Mouse (Mus musculus): Measurements from ENCODE around the gene Epb41l5.
A peak's percentile ranks its signal among the peaks of the same experiment; 100 is the strongest.

The Epb41l5 gene

GRCm38 (mm10) chr1:119533093-119533805 is 115.6 kb downstream of the Epb41l5 start:
- DNase-seq (ENCODE audit: low spot score) = no peak

DNA sequence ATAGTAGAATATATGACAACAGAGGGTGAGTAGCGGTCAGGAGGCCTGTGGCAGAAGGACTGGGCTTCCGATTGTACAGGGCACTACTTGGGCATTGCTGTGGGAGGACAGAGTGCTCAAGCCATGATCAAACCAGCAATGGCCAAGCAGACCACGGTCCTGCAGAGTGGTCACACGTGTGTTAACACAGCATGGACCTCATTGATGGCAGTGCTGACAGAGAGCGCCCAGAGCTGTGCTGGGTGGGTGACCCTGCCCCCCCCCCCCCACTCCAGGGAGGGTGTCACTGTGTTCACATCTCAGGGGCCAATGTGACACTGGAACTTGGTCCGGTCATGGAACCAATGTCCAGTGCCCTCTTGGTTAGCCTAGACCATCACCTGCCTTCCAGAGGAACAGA is 116.6 kb downstream of the Epb41l5 start:
- no peak for DNase-seq (ENCODE audit: low spot score)

- no peak for DNase-seq (ENCODE audit: low spot score)
These were observed 117.9 kb downstream of the Epb41l5 start for GRCm38 (mm10) chr1:119530941-119531340.

- peak; percentile 92 for DNase-seq (ENCODE audit: low spot score)
These were observed 122.9 kb downstream of the Epb41l5 start, which contains the start of gene Tmem185b for GRCm38 (mm10) chr1:119525689-119526591. TSS of gene Tmem185b (plus strand) at chr1:119526160.

DNA sequence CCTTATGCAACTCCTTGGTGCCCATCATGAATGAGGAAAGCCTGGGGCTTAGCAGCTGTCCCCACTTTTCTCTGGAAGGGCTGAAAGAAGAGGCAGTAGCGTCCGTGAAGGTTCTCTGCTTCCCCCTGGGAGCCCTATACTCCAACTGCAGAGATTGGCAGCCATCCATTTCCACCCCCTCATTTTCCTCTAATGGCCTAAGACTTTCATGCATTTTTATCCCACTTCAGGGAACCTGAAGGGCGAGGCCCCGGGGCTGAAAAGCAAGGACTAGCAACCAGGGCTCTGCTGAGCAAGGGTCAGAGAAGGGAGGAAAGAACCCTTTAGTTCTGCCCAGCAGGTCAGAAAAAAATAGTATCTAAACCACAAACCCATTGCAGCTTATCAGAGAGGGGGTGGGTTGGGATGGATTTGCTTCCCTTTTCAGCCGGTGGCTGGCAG is 123.8 kb downstream of the Epb41l5 start:
- no peak for DNase-seq (ENCODE audit: low spot score)

GRCm38 (mm10) chr1:119523826-119524225 is 125.0 kb downstream of the Epb41l5 start:
- DNase-seq (ENCODE audit: low spot score) = no peak

DNA sequence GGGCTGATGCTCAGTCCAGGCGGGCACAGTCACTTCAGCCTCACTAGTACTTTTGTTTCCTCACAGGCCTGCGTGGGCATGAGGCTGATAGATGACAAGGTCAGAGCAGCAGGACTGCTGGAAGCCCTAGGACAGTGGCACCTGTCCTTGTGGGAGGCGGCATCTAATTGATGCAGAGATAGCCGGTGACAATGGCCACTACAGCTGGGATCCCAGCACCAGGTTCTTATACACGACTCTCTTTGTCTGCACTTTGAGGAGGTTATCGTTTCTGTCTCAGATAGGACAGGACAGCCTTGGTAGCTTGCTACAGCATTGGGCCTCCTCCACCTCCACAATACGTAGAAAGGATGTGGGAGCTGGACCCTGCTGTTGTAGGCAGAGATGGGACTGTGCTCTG is 125.4 kb downstream of the Epb41l5 start:
- DNase-seq (ENCODE audit: low spot score) = no peak

GRCm38 (mm10) chr1:119522726-119523125 is 126.1 kb downstream of the Epb41l5 start:
- no peak for DNase-seq (ENCODE audit: low spot score)

- no peak for DNase-seq (ENCODE audit: low spot score)
These were observed 127.1 kb downstream of the Epb41l5 start for GRCm38 (mm10) chr1:119521681-119522080.

DNA sequence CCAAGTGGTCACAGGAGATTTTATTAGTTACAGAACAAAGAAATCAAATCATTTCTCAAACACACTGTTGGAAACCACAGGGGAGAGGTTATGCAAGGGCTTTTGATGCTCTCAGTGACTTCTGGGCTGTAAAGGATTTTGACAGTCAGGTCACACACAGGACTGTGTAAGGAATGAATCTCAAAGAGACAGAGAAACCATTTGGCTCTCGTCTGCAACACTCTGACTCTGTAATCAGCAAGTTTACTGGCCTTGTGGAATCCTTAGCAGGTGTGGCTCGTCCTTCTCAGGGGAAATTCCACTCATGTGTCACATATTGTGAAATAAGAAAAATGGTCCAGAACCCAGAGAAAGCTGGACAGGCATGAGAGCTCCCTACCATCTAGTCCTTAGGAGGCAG is 127.8 kb downstream of the Epb41l5 start:
- peak; percentile 69 for DNase-seq (ENCODE audit: low spot score)

DNA sequence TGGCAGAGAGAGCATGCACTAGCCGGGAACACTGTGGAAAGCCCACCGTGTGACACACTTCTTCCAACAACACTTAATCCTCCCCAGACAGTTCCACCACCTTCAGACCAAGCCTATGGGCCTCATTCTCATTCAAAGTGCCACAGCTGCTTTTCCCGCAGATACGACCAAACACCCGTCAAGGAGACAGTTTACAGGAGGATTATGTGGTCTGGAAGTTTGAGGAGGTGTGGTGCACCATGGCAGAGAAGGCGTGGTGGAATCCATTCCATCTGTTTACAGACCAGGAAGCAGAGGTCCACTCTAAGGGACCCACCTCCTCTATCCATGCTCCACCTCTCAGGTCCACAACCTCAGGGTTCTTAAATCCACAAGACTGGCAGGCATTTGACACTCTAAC is 129.5 kb downstream of the Epb41l5 start:
- DNase-seq (ENCODE audit: low spot score) = no peak

DNA sequence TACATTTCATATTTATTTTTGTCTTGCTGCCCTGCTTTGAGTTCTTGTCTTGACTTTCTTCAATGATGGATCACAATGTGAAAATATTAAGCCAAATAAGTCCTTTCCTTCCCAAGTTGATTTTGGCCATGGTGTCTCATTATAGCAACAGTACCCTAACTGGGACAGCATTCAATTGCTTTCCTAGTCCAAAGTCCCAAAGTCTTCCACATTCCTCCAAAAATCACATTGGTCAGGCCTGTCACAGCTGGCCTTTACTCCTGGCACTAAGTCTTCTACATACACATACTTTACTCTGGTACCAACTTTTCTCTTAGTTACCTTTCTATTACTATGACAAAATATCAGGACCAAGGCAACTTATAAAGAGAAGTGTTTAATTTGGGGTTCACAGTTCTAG is 130.0 kb downstream of the Epb41l5 start:
- DNase-seq (ENCODE audit: low spot score) = no peak

DNA sequence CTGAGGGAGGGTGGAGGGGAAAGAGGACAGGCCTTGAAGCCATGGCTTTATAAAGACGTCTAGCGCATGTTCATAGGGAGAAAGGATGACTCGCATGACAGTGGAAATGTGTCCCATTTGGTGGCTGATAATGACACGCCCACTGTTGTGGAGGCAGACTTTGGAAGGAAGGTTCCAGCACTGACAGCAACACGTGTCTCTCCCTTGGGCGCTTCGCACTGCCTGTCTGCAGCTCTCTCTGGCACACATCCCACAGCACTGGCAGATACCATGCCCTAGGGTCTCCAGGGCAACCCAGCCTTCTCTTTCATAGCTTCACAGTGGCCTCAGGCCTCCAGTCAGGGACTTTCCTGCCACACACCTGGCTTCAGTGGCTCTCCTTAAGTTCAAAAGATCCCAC is 130.7 kb downstream of the Epb41l5 start:
- no peak for DNase-seq (ENCODE audit: low spot score)

DNA sequence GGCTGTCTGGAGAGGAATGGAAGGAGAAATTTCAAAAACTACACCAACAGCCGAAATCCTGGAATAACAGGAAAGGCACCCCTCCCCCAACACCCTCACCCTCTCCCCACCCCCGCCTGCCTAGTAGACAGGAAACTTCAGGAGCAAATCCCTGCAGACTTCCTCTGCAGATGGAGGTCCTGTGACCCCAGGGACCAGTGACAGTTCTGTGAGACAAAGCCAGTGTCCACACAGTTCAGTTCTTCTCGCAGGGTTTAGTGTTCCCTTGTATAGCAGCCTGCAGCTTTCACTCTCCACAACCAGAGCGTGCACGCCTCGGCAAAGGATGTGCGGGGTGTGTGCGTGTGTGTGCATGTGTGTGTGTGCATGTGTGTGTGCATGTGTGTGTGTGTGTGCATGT is 137.9 kb downstream of the Epb41l5 start:
- DNase-seq (ENCODE audit: low spot score) = no peak

DNA sequence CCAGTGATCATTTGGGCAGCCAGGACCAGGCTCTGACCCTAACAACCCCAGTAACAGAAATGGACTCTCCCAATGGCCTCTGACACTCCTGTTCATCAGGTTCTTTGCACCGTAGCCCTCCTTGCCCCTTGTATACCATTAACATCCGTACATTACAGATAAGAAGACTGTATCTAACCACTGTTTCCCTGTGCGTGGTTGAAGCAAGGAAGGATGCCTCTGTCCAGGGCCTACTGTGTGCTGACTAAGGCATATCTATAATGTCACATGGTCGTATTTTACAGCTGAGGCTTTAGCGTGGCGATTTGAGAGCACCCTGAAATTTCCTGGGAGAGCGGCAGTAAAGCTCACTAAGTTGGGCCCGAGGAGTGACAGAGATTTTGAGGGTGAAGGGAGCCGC is 138.4 kb downstream of the Epb41l5 start:
- no peak for DNase-seq (ENCODE audit: low spot score)

GRCm38 (mm10) chr1:119509474-119509873 is 139.3 kb downstream of the Epb41l5 start:
- no peak for DNase-seq (ENCODE audit: low spot score)

DNA sequence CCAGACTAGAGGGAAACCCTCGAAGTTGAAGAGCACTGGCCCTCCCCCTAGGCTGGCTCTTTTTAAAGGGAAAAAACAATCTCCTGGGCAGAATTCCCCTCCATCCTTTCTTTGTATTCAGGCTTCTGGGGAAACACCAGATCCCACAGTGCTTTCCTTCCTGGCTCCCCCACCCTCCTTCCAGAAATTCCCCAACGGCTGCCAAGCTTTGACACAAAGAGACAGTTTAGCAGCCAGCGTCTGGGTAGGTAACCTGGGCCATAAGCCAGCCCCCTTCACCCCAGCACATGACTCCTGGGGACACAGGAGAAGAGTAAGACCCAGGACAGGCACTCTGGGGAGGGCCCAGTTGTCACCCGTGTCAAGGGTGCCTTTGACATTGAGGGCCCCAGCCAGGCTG is 140.3 kb downstream of the Epb41l5 start:
- DNase-seq (ENCODE audit: low spot score) = peak; percentile 63

GRCm38 (mm10) chr1:119505951-119506350 is 142.8 kb downstream of the Epb41l5 start:
- no peak for DNase-seq (ENCODE audit: low spot score)

DNA sequence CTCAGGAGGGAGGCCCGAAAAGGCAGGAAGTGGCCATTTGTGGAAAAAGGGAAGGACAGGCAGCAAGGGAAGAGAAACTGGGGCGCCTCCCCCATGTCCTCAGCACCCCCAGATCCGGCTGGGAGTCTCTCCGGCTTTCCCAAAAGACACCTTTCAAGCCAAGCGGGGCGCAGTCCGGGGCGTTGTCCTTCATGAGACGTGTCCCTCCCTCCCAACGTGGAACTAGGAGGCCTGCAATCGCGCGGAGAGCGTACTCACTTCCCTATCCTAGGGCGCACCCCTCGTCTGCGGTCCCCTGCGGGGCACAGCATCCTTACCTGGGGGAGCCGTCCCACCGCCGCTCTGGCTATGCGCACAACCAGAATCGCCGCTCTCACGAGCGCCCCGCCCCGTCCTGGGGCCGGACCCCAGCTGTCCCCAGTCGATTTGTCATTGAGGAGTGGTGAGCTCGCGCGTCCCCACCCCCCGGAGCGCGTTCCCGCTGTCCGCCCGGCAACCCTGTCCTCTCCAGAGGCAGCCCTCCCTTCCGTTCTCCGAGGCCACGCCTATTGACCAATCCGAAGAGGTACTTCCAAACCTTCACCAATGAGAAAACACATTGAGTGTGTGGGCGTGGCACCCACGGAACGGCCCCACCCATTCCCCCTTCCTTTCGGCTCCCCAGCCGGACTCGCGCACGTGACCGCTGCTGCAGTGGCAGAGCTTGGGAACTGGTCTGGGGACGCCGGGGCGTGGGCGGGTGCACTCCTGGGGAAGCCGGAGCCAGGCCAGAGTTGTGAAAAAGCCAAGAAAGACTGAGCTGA is 144.3 kb downstream of the Epb41l5 start, which contains the start of gene Ralb:
TSS of gene Ralb (minus strand) at position 535 of the 803 bp plus-strand sequence.
- peak; percentile 99 for DNase-seq (ENCODE audit: low spot score)

GRCm38 (mm10) chr1:119503808-119504207 is 145.0 kb downstream of the Epb41l5 start:
- no peak for DNase-seq (ENCODE audit: low spot score)

DNA sequence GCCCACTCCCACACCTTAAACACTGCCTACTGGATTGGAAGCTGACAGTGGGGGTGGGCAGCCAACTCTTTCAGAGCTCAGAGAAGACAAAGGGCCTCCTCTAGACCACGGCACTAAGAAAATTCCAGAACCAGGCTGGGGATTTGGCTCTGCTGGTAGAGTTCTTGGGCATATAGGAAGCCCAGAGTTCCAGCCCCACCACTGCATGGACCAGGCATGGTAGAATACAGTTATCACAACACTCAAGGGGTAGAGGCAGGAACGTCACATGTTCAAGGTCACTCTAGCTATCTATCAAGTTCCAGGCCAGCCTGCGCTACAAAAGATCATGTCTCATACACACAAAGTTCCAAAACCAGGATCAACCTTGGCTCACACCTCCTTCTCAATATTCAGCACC is 145.6 kb downstream of the Epb41l5 start:
- DNase-seq (ENCODE audit: low spot score) = no peak

GRCm38 (mm10) chr1:119502729-119503128 is 146.1 kb downstream of the Epb41l5 start:
- DNase-seq (ENCODE audit: low spot score) = no peak

Measured in lung, postnatal 25 days (tissue).